Mouse (Mus musculus) testis, adult 2 months (tissue): ENCODE measurements around the gene Sdhaf3.

ENCODE experiments used
- CTCF ChIP-seq: fragments of 200-500 bp; IDR thresholded peaks from 2 replicates; pipeline ENCODE4 v1.5.1; 2012; ENCODE audit warnings: low read depth, mild to moderate bottlenecking, inconsistent platforms, low read length, moderate library complexity; ENCODE audit not compliant: control insufficient read depth, insufficient read depth, insufficient replicate concordance
- POLR2A ChIP-seq: fragments of 200-500 bp; IDR thresholded peaks from 2 replicates; pipeline ENCODE4 v1.6.1; 2012; ENCODE audit warnings: low read depth, mild to moderate bottlenecking, inconsistent platforms, low read length, moderate library complexity; ENCODE audit not compliant: control insufficient read depth

DNA sequence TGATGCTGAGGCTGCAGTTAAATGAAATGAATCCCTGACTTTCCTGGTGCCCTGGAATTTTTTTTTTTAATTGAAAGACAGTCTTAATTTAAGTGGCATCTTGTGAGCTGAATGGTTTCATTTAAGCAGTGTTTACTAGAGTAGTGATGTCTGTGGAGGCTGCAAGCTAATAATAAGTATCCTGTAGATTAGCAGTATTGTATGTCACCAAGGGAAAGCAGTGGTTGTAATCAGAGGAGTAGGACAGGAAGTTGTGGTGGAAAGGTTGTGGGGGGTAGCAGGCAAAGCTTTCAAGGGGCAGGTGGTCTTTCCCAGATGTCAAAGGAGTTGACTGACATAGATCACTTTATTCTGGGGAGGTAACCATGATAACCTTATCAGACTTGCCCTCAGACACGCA lies 136.3 kb downstream of the Sdhaf3 start:
- TF ChIP-seq CTCF (no peak), POLR2A (no peak)
